Mouse (Mus musculus) kidney, adult 2 months (tissue): ENCODE results near the gene Kif2a. TPM values are rescaled to one million over a fixed set of nuclear protein-coding genes. Genes with fewer than 3 reads are reported as not detected.
A peak's percentile ranks its signal among the peaks of the same experiment; 100 is the strongest.

Experiments
- DNase-seq: peaks from one replicate; pipeline ENCODE4 v3.0.0; 2021
- H3K27ac ChIP-seq: fragments of 200-500 bp; 2 replicates; pipeline ENCODE4 v1.5.1; 2012; ENCODE audit warnings: low read depth, low read length, control low read depth, inconsistent platforms; ENCODE audit not compliant: insufficient read depth
- H3K27me3 ChIP-seq: fragments of 200-500 bp; replicated peaks from 2 replicates; pipeline ENCODE4 v1.6.1; 2012; ENCODE audit warnings: mild to moderate bottlenecking, moderate library complexity, low read length, inconsistent platforms; ENCODE audit not compliant: control insufficient read depth, insufficient read depth
- H3K36me3 ChIP-seq: fragments of 200-500 bp; 2 replicates; pipeline ENCODE4 v1.6.1; 2012; ENCODE audit warnings: mild to moderate bottlenecking, moderate library complexity, low read length, inconsistent platforms; ENCODE audit not compliant: control insufficient read depth, insufficient read depth
- H3K4me1 ChIP-seq: fragments of 200-500 bp; 2 replicates; pipeline ENCODE4 v1.6.1; 2011; ENCODE audit warnings: low read length; ENCODE audit not compliant: control insufficient read depth, insufficient read depth
- H3K4me3 ChIP-seq: fragments of 200-500 bp; 2 replicates; pipeline ENCODE4 v1.5.1; 2011; ENCODE audit warnings: mild to moderate bottlenecking, low read depth, low read length, control low read depth; ENCODE audit not compliant: insufficient read depth
- CTCF ChIP-seq: fragments of 200-500 bp; conservative IDR thresholded peaks from 2 replicates; pipeline ENCODE4 v1.5.1; 2011; ENCODE audit warnings: low read depth, mild to moderate bottlenecking, control low read depth, low read length, moderate library complexity, mixed read lengths; ENCODE audit not compliant: insufficient read depth, insufficient read length
- POLR2A ChIP-seq: fragments of 200-500 bp; IDR thresholded peaks from one replicate; pipeline ENCODE4 v1.6.1; 2011; ENCODE audit warnings: low read depth, low read length, control low read depth
- WGBS: fragments of 180-500 bp; shearing (Covaris S2); methylation state at CpG from one replicate; pipeline ENCODE4 v1.1.7; 2018; 5-methylcytosine and 5-hydroxymethylcytosine counted together
- polyA plus RNA-seq: library from polyadenylated mRNA; depleted of rRNA; stranded (reverse); fragments of >200 nt; gene quantifications from 2 replicates; pipeline ENCODE4 v1.2.3, GENCODE M21; 2012

Kif2a gene
- polyA plus RNA-seq, 1 experiment, result 2.5 TPM

DNA sequence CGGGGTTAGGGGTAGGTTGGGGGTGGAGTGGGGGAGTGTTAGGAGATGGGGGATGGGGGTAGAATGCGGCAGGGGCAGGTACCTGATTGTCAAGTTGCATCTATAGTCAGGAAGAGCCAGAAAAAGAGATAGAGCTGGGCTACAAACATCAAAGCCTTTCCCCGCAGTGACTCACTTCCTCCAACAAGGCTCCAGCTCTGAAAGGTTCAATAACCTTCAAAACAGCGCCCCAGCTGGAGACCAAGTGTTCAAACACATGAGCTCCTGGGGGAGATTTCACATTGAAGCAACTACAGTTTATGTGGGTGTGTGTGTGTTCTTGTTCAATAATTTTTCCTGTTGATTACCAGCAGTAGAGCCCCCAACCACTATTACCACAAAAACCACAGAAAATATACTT, 34.4 kb upstream of the Kif2a start:
- no peak for TF ChIP-seq POLR2A
- TF ChIP-seq CTCF, result no peak
- H3K36me3 ChIP-seq, result no peaks in the 10 kb centered on the region
- no peak overlapping the region for H3K4me3 ChIP-seq
- H3K4me1 ChIP-seq, result no peaks in the 10 kb centered on the region
- H3K27me3 ChIP-seq, result no peaks in the 10 kb centered on the region
- DNase-seq, result no peak
- H3K27ac ChIP-seq, result no peak overlapping the region
- 37% methylated on average over 4 of the region's 4 CpGs for WGBS

DNA sequence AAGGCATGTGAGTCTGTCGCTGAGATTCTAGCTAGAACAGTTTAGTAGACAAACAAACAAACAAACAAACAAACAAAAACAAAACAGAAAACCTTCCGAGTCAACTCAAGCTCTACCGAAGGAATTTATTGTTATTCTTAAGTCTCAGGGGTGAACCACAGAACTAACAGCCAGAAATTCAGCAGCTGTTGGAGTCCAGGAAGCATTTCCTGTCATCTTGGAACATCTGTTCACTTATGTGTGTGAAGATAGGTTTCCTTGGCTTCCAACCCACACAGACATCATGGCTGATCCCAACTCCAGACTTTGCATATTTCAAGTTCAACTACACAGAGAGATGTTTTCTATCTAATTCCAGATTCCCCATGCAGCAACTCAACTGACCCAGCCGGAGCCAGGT, 32.6 kb upstream of the Kif2a start:
- H3K4me1 ChIP-seq, result no peaks in the 10 kb centered on the region
- no peaks in the 10 kb centered on the region for H3K27me3 ChIP-seq
- 68% methylated on average over 4 of the region's 4 CpGs for WGBS
- DNase-seq, result no peak
- H3K4me3 ChIP-seq, result no peak overlapping the region
- TF ChIP-seq POLR2A (no peak), CTCF (no peak)
- H3K27ac ChIP-seq, result no peak overlapping the region
- no peaks in the 10 kb centered on the region for H3K36me3 ChIP-seq

DNA sequence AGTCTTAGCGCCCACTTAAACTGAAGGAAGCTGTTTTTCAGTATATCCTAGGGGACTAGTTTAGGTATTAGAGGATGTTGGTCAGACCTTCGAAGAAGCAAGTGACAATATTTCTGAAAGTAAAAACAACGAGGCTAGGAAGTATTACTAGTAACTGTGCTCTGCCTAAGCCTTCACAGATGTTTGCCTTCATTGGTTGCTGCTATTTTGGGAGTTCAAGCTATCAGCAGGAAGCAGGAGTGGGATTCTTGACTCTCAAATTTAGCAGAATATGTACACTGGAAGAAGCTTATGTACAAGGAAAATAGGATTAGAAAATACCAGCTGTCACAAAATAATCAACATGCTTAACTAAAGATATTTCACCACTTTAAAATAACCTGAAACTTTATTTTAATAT, 29.4 kb upstream of the Kif2a start:
- TF ChIP-seq CTCF (no peak), POLR2A (no peak)
- no peaks in the 10 kb centered on the region for H3K36me3 ChIP-seq
- H3K27me3 ChIP-seq, result no peaks in the 10 kb centered on the region
- H3K4me1 ChIP-seq, result no peaks in the 10 kb centered on the region
- H3K4me3 ChIP-seq, result no peak overlapping the region
- no peak for DNase-seq
- WGBS, result 74% methylated on average over 3 of the region's 3 CpGs
- no peak overlapping the region for H3K27ac ChIP-seq

DNA sequence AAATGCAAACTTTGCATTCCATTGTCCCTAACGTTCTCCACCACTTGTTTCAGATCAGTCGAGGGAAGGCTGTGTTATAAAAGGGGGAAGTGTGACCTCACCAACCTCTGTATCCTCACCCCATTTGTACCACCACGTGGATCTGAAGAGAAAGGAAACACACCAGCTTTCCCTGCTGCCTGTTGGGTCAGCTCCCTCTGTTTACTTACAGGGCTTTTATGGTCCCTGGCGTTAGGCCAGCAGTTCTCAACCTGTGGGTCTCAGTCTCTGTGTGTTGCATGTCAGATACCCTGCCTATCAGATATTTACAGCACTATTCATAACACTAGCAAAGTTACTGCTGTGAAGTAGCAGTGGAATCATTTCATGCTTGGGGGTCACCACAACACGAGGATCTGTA, 22.3 kb upstream of the Kif2a start:
- no peak for DNase-seq

DNA sequence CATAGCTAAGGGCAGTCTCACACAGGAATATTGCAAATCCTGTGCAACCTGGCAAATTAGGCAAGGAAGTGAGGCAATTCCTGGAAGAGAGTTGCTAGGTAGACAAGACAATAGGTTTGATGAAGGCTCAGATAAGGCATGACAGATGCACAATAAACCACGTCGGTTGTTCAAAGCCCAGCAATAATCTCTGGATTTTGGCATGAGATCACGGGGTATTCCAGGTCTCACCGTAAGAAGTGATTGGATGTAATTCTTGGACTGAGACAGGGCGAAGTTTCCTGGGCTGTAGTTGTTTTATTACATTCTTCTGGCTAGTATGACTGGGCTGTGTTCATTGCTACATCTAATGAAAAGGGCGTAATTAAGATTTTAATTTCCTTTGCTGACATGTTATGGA, 20.6 kb upstream of the Kif2a start:
- TF ChIP-seq POLR2A (no peak), CTCF (no peak)
- Histone ChIP-seq H3K4me3 (no peak overlapping the region), H3K27ac (no peak overlapping the region), H3K27me3 (no peaks in the 10 kb centered on the region), H3K4me1 (no peaks in the 10 kb centered on the region), H3K36me3 (no peaks in the 10 kb centered on the region)
- peak; percentile 50 for DNase-seq
- 81% methylated on average over 6 of the region's 6 CpGs for WGBS

More for the DNA sequence above, 22.3 kb upstream of the Kif2a start:
- no peak overlapping the region for H3K4me3 ChIP-seq
- no peaks in the 10 kb centered on the region for H3K4me1 ChIP-seq
- no peak for TF ChIP-seq POLR2A
- TF ChIP-seq CTCF, result no peak
- no peaks in the 10 kb centered on the region for H3K27me3 ChIP-seq
- WGBS, result 16% methylated on average over 5 of the region's 5 CpGs
- H3K36me3 ChIP-seq, result no peaks in the 10 kb centered on the region
- no peak overlapping the region for H3K27ac ChIP-seq

DNA sequence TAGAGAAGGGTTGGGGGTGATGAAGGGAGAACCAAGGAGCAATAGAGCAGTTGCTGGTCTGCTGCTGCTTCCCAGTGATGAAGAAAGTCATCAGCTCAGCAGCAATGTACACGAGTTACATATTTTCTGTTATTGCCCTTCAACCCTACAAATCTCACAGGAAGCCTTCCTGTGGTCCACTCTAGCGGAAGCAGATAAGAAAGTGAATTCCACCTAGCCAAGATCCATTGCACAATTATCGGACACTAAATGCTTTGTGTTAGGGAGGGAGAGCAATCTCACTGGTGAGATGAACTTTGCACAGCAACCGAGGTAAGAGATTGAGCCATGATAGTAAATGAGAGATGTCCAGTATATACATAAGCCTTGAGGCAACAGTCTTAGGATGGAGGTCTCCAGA, 17.6 kb upstream of the Kif2a start:
- no peaks in the 10 kb centered on the region for H3K36me3 ChIP-seq
- no peak overlapping the region for H3K4me3 ChIP-seq
- 82% methylated on average over 4 of the region's 4 CpGs for WGBS
- H3K4me1 ChIP-seq, result no peaks in the 10 kb centered on the region
- H3K27ac ChIP-seq, result no peak overlapping the region
- no peak for DNase-seq
- no peaks in the 10 kb centered on the region for H3K27me3 ChIP-seq
- TF ChIP-seq POLR2A (no peak), CTCF (no peak)

DNA sequence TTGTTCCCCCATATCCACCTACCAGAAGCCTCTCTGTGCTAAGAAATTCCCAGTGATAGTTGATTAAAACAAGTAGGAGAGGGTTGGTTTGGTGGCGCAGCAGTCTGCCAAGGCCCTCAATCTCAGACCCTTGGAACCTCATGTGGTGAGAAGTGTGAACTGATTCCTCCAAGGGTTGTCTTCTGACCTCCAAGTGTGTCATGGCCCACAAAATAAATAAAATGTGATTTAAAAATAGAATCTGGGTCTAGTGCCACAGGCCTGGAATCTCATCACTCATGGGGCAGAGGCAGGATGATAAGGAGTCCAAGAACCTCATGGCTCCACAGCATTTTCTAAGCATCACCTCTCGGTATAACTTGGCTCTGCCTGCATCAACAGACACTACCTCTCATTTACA, 16.4 kb upstream of the Kif2a start:
- Histone ChIP-seq H3K36me3 (no peaks in the 10 kb centered on the region), H3K4me3 (no peak overlapping the region), H3K4me1 (no peaks in the 10 kb centered on the region), H3K27ac (no peak overlapping the region), H3K27me3 (no peaks in the 10 kb centered on the region)
- no peak for DNase-seq
- TF ChIP-seq POLR2A (no peak), CTCF (no peak)
- 95% methylated on average over 2 of the region's 2 CpGs for WGBS

DNA sequence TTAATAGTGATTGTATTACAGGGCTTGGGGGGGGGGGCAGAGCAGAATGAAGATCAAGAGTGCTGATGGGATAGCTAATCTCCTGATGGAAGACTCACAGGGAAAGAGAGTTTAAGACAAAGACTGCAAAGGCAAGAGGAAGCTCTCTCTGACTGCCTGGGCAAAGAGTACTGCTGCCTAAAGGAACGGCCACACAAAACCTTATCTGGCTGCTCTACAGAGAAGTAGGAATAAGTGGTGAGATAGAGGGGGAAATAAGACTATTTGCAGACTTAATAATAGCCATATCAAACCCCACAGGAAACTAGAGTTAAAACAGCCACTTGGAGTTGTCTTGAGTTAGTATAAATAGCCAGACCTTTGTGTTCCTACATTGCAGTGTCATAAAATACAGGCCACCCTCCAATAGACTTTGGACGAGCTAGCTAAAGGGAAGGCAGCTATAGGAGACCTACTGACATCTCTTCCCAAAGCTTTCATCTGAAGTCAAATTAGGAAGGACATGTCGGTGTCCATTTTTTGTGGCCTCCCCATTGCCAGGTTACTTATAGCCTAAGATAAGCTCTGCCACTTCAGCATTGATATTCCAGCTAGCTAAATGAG, 13.7 kb upstream of the Kif2a start:
- DNase-seq, result no peak
- no peaks in the 10 kb centered on the region for H3K36me3 ChIP-seq
- H3K27ac ChIP-seq, result no peak overlapping the region
- no peaks in the 10 kb centered on the region for H3K27me3 ChIP-seq
- H3K4me1 ChIP-seq, result no peaks in the 10 kb centered on the region
- no peak for TF ChIP-seq CTCF
- TF ChIP-seq POLR2A, result no peak
- 75% methylated on average over 3 of the region's 3 CpGs for WGBS
- no peak overlapping the region for H3K4me3 ChIP-seq
